Mouse (Mus musculus) R1 (cell line): ENCODE measurements at regions not wholly inside any gene's neighbourhood (a gene's known extent, or its start where the extent isn't known, plus 50 kb on each side); places are given as distances from the start of the nearest gene placed in this dataset.

Experiments
- DNase-seq: peaks from one replicate; pipeline ENCODE4 v3.0.0-alpha.2; 2018; ENCODE audit warnings: low read depth, low spot score

- no peak for DNase-seq
These were observed 801.8 kb upstream of the B3galt2 start for GRCm38 (mm10) chr1:142838663-142839062.

GRCm38 (mm10) chr1:142867024-142867700, 773.3 kb upstream of the B3galt2 start:
- no peak for DNase-seq

- DNase-seq, result no peak
These were observed 748.6 kb upstream of the B3galt2 start for GRCm38 (mm10) chr1:142891842-142892241.

GRCm38 (mm10) chr1:142893156-142893555, 747.3 kb upstream of the B3galt2 start:
- DNase-seq, result no peak

- DNase-seq, result no peak
These were observed 746.3 kb upstream of the B3galt2 start for GRCm38 (mm10) chr1:142894145-142894544.

GRCm38 (mm10) chr1:142895081-142895480, 745.4 kb upstream of the B3galt2 start:
- DNase-seq, result no peak

- no peak for DNase-seq
These were observed 730.6 kb upstream of the B3galt2 start for GRCm38 (mm10) chr1:142909907-142910306.

- DNase-seq, result no peak
These were observed 683.8 kb upstream of the B3galt2 start for GRCm38 (mm10) chr1:142956686-142957085.

GRCm38 (mm10) chr1:142971475-142971874, 669.0 kb upstream of the B3galt2 start:
- DNase-seq, result no peak

GRCm38 (mm10) chr1:142973387-142973786, 667.1 kb upstream of the B3galt2 start:
- peak; percentile 2 for DNase-seq

- DNase-seq, result no peak
These were observed 657.5 kb upstream of the B3galt2 start for GRCm38 (mm10) chr1:142982994-142983393.

GRCm38 (mm10) chr1:142983641-142984040, 656.8 kb upstream of the B3galt2 start:
- no peak for DNase-seq

GRCm38 (mm10) chr1:142985516-142985915, 654.9 kb upstream of the B3galt2 start:
- DNase-seq, result no peak

GRCm38 (mm10) chr1:143000216-143000615, 640.2 kb upstream of the B3galt2 start:
- no peak for DNase-seq

GRCm38 (mm10) chr1:143001112-143001511, 639.4 kb upstream of the B3galt2 start:
- no peak for DNase-seq

GRCm38 (mm10) chr1:143006045-143006444, 634.4 kb upstream of the B3galt2 start:
- no peak for DNase-seq

- no peak for DNase-seq
These were observed 620.5 kb upstream of the B3galt2 start for GRCm38 (mm10) chr1:143019982-143020381.

- DNase-seq, result no peak
These were observed 587.3 kb upstream of the B3galt2 start for GRCm38 (mm10) chr1:143053161-143053560.

- no peak for DNase-seq
These were observed 586.9 kb upstream of the B3galt2 start for GRCm38 (mm10) chr1:143053599-143053998.

- DNase-seq, result no peak
These were observed 585.9 kb upstream of the B3galt2 start for GRCm38 (mm10) chr1:143054451-143055024.

GRCm38 (mm10) chr1:143060698-143061576, 579.5 kb upstream of the B3galt2 start:
- no peak for DNase-seq

- no peak for DNase-seq
These were observed 575.0 kb upstream of the B3galt2 start for GRCm38 (mm10) chr1:143065493-143065892.
